Mouse (Mus musculus): ENCODE measurements around the gene Zscan18. TPM values are rescaled to one million over a fixed set of nuclear protein-coding genes. Genes with fewer than 3 reads are reported as not detected.
"Not testable (repeated sequence)": the region's sequence is repeated elsewhere in the genome, so short reads cannot be mapped to it uniquely, and the experiment has no call there.

The Zscan18 gene
- 1 to 10 TPM; 1.4 TPM for total RNA-seq (2021)
- long read RNA-seq, experiment 1, result 0 reads
- long read RNA-seq, experiment 2, result 0 reads

DNA sequence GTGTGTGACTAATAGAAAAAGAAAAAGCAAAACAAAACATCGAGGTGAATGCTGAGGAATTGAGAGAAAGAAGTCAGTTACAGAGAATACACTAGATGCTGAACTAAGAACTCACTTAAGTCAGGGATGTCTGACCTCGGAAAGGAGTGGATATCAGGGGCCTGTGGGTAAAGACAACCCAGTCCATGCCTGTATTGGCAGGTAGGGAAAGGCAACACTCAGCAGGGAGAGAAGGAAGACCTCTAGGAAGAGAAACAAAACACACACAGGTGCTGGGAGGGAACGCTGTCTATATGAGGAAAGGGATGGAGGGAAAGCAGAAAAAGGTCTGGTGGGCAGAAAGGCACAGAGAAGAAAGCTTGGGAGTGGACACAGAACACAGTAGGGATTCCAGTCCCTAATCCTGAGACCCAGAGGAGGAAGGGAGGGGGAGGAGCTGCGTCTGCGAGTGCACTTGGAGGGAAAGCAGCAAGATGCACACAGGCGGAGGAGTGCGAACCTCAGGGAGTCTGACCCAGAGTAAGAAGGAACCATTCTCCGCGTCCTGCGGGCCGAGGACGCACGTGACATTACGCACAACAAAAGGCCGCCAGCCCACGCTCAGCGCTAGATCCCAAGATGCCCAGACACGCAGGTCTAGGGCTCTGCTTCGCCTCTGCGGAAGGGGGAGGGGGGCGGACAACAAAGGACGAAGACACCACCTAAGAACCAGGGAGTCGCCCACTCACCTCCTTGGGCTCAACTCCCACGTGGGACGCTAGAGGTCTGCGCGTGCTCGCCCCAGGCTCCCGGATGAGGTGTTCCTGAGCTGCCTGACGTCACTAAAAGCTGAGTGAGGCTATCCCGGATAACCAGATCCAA lies at the start of gene Zscan18:
Zscan18 (minus strand) TSS at position 770 of the 861 bp plus-strand sequence.
- peak; percentile 62 to 67 for DNase-seq
- intact Hi-C loops (cut with DNase I), result no loop called here

DNA sequence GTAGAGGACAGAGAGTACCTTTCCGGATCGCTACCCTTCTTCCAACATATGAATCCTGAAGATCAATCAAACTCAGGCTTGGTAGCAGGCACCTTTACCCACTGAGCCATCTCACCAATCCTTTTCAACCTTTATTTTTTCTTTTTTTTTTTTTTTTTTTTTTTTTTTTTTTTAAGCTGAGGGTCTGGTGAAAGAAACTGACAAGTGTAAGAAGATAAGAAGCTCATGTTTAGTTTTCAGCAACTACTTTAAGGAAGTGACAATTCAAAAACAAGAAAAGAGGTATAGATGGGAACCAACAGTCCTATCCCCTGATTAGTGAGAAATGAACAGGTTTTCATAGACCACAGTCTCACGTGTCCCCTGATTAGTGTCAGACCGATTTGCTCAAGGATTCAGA lies 32.3 kb upstream of the Zscan18 start:
- intact Hi-C loops (cut with DNase I), result loop anchor here (5.0 kb wide), 1 partner anchor 47 kb away; the partner anchor contains the start of gene Zfp128
- no peak for DNase-seq

DNA sequence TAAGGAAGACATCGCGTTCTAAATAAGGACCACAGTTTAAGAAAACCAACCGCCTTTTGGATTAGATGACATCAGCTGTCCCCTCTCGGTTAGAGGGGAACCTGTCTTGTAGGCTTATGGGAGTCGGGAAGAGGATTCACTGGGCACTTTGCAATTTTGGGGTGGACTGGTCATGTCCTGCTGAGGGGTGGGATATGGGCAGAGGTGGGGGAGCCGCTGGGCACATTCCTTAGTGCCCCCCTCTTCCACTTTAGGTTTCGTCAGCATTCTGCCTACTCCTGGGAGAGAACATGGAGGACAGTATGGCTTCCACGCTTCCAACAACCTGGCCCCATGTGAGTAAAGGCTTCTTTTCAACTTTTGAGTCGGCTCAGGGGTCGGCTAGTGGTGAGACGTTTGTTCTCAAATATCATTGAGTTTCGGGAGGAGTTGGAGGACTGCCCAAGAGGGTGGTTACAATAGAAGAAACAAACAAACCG lies 31.8 kb upstream of the Zscan18 start:
- intact Hi-C loops (cut with DNase I), result loop anchor here (5.0 kb wide), 1 partner anchor 47 kb away; the partner anchor contains the start of gene Zfp128
- peak; percentile 8 to 48 for DNase-seq

DNA sequence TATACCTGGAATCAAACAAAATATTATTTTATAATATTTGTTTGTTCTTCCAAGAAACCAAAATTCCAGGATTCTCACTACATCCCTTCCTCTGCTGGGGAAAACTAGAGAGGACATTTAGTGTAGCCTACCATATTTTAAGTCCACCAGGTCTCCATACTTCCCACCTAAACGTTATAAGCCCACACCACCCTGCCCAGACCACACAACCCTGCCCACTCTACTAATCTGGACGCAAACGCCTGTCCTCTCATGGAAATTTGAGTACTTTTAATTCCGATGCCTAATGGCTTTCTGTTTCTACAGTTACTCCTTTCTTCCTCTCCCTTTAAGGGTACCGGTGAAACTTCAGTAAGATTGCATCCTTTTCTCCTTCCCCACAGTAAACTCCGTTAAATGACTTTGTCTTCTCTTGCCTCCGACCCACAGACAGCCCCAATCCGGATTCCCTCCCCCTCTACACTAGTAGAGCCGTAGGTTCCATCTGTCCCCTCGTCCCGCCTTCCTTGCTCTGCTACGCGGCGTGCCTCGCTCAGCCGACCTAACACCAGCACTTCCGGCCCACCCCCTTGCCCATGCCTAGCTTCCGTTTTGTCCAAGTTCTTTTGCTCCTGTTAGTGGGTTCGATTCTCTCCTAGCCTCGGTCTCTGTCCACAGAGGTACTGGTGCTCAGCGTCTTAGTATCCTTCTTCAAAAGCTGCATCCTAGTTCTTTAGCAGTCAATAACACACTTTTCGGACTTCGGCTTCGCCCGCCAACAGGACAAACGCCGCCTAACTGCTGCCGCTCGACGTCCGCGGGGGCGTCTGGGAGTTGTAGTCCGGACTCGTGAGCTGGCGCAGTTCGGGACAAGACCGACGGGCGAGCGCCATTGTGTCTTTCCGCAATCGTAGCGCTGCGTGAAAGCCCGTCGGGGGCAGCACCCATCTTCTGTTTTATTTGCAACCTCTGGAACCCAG lies 31.0 kb upstream of the Zscan18 start, which contains the start of gene Zfp110:
Zfp110 (plus strand) TSS at position 600 of the 959 bp plus-strand sequence.
- peak; percentile 88 to 91 for DNase-seq
- intact Hi-C loops (cut with DNase I), result loop anchor here (5.0 kb wide), 1 partner anchor 48 kb away; the partner anchor contains the start of gene Zfp128

DNA sequence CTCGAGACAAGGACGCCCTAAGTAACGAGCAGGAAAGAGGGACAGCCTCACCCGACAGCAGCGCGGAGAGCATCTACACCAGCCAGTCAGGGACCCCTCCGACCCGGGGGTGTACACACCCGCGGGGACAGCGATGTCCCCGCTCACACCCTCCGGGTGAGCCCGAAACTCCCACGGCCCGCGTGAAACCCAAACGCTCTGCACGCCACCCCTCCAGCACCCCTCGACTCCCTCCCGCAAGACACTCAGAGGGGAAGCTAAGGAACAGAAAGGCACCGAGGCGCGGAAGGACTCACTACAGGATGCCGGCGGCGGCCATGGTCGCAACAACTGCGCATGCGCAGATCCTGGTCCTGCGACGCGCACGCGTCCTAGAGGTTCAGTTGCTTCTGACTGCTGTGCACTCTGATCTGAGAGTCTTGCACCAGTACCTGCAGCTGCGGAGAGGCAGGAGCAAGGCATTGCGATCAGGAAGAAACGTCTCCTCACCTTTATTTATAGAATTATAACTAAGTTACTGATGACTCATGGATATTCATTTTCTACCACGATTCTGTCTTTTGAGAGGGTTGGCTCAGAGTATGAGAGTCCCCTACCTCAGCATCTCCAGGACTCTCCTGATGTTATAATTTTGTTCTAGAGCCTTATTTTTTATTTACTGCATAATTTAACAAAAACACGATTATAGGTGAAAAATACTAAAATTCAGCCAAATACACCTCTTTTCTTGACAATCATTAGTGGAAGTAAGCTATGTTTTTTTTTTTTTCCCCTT lies 15.3 kb upstream of the Zscan18 start, which contains the start of gene Zfp329:
Zfp329 (minus strand) TSS at position 338 of the 775 bp plus-strand sequence.
- intact Hi-C loops (cut with DNase I), result no loop called here
- peak; percentile 92 for DNase-seq

DNA sequence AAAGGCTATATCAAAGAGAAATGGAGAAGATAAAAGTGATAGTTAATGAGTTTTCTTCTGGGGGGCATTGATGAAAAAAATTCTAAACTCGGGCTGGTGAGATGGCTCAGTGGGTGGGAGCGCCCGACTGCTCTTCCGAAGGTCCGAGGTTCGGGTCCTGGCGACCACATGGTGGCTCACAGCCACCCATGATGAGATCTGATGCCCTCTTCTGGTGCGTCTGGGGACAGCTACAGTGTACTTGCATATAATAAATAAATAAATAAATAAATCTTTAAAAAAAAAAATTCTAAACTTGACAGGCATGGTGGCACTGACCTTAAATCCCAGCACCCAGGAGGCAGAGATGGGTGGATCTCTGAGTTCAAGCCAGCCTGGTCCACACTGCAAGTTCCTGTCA lies 12.1 kb upstream of the Zscan18 start:
- intact Hi-C loops (cut with DNase I), result no loop called here
- DNase-seq, result no peak

DNA sequence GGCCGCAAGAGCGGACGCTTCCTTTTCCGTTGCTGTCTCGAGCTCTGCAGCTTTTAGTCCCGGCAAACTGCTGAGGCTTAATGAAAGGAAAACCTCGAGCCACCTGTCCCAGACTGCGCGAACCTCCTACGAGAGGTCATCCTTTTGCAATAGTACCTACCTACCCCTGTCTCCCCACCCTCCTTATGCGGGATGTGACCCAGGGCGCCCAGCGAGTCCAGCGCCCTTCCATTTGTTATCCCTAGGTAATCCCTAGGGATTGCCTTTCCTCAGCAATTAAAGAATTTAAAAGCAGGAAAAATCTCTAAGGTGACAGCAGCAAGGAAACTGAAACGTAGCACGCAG lies 264 bp upstream of the Zscan18 start:
- DNase-seq, result no peak
- intact Hi-C loops (cut with DNase I), result no loop called here

DNA sequence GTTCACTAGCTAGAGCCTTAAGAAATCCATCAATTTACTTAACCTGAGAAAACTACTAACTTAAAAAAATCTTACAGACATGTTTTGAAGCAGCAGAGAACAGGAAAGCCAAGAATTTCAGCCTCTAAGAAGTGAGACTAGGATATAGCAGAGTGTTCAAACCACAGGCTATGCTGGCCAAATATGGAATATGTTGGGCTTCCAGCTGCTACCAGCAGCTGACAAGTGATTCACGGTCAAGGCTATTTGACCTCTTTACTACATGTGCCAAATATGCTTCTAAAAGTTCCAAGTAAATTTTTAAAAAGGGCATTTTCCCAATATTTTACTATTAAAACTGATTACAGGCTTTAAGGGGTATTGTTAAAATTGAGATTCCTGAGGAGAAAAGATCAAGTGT lies 3.9 kb downstream of the Zscan18 start:
- no peak for DNase-seq
- intact Hi-C loops (cut with DNase I), result no loop called here

DNA sequence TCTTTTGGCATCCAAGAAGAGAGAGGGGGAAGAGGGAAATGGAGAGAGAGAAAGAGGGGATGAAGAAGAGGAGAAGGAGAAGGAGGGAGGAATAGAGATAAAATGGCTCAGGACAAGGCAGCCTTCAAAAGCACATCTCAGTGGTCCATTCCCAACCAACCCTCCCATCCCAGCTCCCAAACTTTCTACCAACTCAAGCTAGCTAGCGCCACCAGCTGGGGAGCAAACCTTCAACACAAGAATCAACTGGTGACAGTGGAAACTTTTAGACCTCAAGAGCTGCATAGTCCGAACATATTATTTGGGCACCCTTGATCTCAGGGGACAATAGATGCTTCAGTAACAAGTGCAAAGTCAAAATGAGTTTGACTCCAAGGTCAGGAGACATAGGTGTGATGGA lies 5.5 kb downstream of the Zscan18 start:
- intact Hi-C loops (cut with DNase I), result no loop called here
- no peak for DNase-seq

DNA sequence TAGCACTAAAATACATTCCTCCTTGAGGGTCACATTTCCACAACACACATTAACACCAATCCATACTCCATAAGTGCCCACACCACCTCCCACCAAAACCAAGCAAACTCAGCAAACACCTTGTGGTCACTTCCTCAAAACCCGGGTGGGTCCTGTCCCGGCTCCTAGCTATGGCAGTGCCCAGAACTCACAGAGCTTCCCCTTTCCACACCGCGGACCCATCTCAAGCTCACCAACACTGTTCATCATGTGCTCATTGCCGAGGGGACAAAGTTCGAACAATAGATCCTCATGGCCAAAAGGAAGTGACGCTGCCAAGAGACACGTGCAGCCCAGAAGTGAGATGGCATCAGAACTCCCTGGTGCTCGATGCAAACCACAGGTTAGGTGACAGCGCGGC lies 10.8 kb downstream of the Zscan18 start:
- intact Hi-C loops (cut with DNase I); DNase-seq: not testable (repeated sequence)

DNA sequence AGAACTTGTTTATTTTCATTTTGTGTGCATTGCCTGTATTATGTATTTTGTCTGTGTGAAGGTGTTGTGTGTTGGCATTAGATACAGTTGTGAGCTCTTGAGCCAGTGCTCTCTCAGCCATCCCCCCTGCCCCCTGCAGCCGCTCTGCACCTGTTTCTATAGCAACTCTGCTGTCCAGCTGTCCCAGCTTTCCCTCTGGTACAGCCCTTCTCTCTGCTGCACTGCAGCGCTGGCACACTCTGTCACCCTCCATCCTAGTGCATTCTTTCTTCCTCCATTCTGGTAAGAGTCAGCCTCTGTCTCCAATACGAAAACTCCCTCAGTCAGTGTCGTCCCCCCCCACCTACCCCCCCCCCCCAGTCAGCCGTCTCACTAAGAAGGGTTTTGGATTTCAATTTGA lies 15.4 kb downstream of the Zscan18 start:
- intact Hi-C loops (cut with DNase I), result no loop called here
- no peak for DNase-seq

DNA sequence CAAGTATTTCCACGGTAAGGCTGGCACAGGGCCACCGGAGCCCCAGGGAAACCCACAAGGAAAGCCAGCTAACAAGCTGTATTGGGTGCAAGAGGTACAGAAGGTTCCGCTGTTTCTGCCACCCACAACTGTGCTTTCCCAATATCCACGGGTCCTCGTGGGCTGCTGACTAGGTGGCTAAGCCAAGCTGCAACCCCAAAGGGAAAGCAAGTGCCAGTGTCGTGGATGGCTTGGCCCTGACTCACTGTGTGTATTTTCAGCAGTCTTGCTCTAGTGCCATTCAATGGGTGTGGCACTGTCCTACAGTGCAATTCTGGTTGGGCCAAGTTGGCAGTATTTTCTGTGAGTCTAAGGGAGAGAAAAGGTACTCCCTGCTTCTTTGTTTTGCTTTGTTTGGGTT lies 16.1 kb downstream of the Zscan18 start:
- intact Hi-C loops (cut with DNase I), result no loop called here
- no peak for DNase-seq

DNA sequence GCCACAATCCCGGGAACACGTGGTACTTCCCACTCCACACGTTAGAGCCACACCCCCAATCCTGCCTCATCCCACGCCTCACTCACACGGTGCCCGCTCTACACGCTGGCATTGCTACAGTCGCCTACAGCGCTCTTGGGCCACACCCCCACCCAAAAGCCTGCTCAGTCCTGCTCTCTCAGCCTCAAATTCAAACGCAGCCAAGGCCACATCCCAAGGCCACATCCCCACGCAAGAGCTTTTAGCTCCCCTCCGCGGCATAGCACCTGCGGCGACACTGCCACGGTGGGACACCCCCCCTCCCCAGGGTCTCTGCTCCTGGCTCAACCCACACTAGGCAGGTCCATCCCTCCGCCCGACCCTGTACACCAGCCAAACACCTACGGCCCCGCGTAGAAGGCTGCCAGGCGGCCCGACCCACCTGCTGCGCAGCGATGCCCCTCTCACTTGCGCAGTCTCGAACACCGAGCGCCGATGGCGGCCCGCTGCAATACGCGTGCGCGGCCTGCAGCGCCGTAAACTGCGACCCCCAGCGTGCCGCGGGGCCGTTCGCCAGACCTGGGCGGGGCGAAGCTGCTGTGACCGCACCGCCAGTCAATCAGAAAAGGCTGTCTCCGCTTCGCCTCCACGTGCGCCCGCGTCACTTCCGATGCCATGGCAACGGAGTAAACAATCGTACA lies 23.1 kb downstream of the Zscan18 start:
- peak; percentile 79 to 87 for DNase-seq
- intact Hi-C loops (cut with DNase I), result no loop called here

DNA sequence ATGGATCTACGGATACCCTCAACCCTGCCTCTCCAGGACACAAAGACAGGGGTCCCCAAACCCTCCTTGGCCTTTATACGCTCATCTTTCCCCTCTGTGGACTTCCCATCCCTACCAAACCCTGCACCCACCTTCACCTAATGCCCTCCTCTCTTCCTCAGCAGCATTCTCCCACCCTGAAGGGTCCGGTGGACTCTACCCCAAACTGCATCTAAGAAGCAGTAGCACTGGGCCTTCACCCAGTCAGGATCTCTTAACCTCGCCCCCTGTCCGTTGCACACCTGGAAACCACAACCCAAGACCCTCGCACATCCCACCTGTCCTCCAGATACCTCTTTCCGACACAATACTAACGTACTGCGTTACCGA lies 23.7 kb downstream of the Zscan18 start:
- DNase-seq, result no peak
- intact Hi-C loops (cut with DNase I), result no loop called here

DNA sequence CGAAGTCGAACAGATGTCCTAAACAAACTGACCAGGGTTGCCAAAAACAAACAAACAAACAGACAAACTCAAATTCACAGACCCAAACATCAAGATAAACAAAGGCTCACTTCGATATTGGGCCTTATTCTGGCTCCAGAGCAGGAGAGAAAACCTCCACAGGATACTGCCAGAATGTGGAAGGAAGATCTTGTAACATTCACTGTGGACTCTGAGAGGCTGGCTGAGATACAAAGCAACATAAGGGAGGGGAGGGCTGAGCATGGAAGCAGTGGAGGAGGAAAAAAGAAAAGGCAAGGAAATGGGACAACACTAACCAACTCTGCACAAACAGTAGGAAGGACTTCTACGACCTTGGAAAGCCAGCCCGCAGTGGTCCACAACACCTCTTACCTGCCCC lies 24.3 kb downstream of the Zscan18 start:
- intact Hi-C loops (cut with DNase I), result no loop called here
- DNase-seq, result no peak

DNA sequence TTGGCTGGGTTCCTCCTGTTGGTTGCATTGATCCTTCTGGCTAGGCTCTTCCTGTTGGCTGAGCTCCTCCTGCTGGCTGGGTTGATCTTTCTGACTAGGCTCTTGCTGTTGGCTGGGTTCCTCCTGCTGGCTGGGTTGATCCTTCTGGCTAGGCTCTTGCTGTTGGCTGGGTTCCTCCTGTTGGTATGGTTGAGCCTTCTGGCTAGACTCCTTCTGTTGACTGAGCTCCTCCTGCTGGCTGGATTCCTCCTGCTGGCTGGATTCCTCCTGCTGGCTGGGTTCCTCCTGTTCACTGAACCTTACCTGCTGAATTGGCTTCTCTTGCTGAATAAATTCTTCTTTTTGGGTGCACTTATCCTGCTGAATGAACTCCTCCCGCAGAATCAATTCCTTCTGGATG lies 28.8 kb downstream of the Zscan18 start:
- DNase-seq, result peak; percentile 11 to 23
- intact Hi-C loops (cut with DNase I), result no loop called here

DNA sequence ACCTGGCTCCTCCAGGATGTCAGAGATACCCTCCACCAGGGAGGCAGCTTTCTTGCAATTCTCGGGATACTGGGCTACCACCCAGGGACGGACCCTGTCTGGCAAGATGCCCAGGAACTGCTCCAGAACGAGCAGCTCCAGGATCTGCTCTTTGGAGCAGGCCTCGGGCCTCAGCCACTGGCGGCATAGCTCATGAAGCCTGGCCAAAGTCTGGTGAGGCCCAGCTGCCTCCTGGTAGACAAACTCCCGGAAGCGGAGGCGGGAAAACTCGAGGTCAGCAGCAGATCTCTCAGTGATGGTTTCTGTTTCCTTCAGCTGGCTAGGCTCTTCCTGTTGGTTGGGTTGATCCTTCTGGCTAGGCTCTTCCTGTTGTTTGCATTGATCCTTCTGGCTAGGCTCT lies 29.3 kb downstream of the Zscan18 start:
- intact Hi-C loops (cut with DNase I), result no loop called here
- DNase-seq, result no peak

DNA sequence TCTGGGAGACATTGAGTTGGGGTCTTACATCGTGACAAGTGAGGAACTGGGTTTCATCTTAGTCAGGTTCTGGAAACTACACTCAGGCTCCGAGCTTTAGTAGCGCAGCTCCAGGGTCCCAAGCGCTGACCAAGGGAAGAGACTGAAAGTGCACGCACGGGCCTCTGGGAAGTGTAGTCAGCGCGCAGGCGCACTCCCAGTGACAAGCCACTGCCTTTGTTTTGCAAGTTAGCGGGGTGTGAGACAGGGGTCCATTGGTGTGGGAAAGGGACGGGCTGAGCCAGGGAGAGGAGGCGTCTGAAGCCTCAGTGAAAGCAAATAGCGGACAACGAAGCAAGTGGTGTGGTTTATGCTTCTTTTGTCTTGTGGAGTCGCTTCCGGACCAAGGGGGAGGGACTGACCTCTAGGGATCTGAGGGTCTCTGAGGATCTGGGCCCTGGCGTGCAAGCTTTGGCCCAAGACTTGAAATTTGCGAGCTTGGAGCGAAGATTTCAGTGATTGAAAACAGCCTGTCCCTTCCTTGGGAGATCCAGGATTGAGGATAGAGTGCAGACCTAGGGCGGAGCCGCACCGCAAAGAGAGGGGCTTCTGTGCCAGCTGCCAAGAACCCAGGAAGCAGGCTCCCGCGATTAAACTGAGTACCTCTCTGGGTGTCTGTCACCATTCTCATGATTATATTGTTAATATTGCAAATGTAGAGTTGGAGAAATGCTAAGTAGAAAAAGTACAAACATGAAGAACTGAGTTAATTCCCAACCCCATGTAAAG lies 53.8 kb downstream of the Zscan18 start:
- DNase-seq, result no peak
- intact Hi-C loops (cut with DNase I), result no loop called here

DNA sequence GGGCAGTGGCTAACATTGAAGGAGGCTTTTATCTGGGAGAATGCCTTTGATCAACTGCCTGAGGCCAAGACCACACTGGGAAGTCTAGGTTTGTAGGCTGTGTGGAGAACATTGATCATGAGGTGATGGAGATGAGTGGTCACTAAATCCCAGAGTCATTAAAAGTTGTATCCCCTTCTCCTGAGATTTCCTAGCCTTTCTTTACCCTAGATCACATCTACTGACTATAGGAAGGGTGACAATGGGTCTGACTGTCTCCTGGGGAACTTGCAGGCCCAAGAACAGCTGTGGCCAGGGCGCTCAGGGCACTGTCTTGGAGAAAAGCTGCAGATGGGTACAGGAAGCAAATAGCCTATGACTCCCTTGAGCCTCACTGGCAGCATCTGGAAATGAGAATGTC lies 68.5 kb downstream of the Zscan18 start, which contains the start of gene Vmn2r56:
Vmn2r56 (minus strand) TSS at position 101 of the 400 bp plus-strand sequence.
- no peak for DNase-seq
- intact Hi-C loops (cut with DNase I), result no loop called here
